Mouse (Mus musculus): Measurements from ENCODE around the gene Hmcn1.

GRCm38 (mm10) chr1:151039189-151039588 lies 46.0 kb upstream of the Hmcn1 start:
- TF ChIP-seq CTCF (IDR thresholded peaks at IDR 0.05; ENCODE audit: borderline replicate concordance, control insufficient read depth, extremely low read depth, insufficient read depth, low read length, poor library complexity) (no peak), POLR2A (IDR thresholded peaks at IDR 0.05; ENCODE audit: control insufficient read depth, extremely low read depth, insufficient read depth, low read length, poor library complexity) (no peak)

All from thymus, adult 2 months (tissue).